Mouse (Mus musculus) ES-Bruce4 (cell line): Measurements from ENCODE around the gene Npffr2.
A peak's percentile ranks its signal among the peaks of the same experiment; 100 is the strongest.

Source experiments
- CTCF ChIP-seq: IDR thresholded peaks from one replicate; pipeline ENCODE4 v1.8.1; 2011; ENCODE audit warnings: low read depth, low read length
- POLR2A ChIP-seq: IDR thresholded peaks from one replicate; pipeline ENCODE4 v1.8.1; 2011; ENCODE audit warnings: low read length; ENCODE audit not compliant: insufficient read depth

- peak; percentile 29 for TF ChIP-seq CTCF
- TF ChIP-seq POLR2A, result no peak
Measured at GRCm38 (mm10) chr5:89543476-89543875, 16.2 kb downstream of the Npffr2 start.
